Mouse (Mus musculus): ENCODE results near the gene Morc3.

The Morc3 gene

GRCm38 (mm10) chr16:93831627-93832395 lies at the start of gene Morc3:
Gene Morc3, plus strand, starts transcription at chr16:93832121.
- DNase-seq (ENCODE audit: low read depth, low spot score) = peak; percentile 99

- DNase-seq (ENCODE audit: low read depth, low spot score) = no peak
These were observed 47.7 kb upstream of the Morc3 start for GRCm38 (mm10) chr16:93784175-93784574.

- DNase-seq (ENCODE audit: low read depth, low spot score) = peak; percentile 38
These were observed 46.1 kb upstream of the Morc3 start for GRCm38 (mm10) chr16:93785805-93786204.

- DNase-seq (ENCODE audit: low read depth, low spot score) = no peak
These were observed 43.5 kb upstream of the Morc3 start for GRCm38 (mm10) chr16:93788388-93788787.

GRCm38 (mm10) chr16:93788881-93789280 lies 43.0 kb upstream of the Morc3 start:
- no peak for DNase-seq (ENCODE audit: low read depth, low spot score)

GRCm38 (mm10) chr16:93789971-93790755 lies 41.8 kb upstream of the Morc3 start:
- DNase-seq (ENCODE audit: low read depth, low spot score) = no peak

- DNase-seq (ENCODE audit: low read depth, low spot score) = no peak
These were observed 38.8 kb upstream of the Morc3 start for GRCm38 (mm10) chr16:93792981-93793630.

- no peak for DNase-seq (ENCODE audit: low read depth, low spot score)
These were observed 37.1 kb upstream of the Morc3 start for GRCm38 (mm10) chr16:93794845-93795244.

GRCm38 (mm10) chr16:93795391-93795790 lies 36.5 kb upstream of the Morc3 start:
- DNase-seq (ENCODE audit: low read depth, low spot score) = no peak

- DNase-seq (ENCODE audit: low read depth, low spot score) = no peak
These were observed 34.7 kb upstream of the Morc3 start for GRCm38 (mm10) chr16:93797021-93797840.

- no peak for DNase-seq (ENCODE audit: low read depth, low spot score)
These were observed 34.0 kb upstream of the Morc3 start for GRCm38 (mm10) chr16:93797841-93798492.

GRCm38 (mm10) chr16:93798623-93799022 lies 33.3 kb upstream of the Morc3 start:
- no peak for DNase-seq (ENCODE audit: low read depth, low spot score)

- no peak for DNase-seq (ENCODE audit: low read depth, low spot score)
These were observed 32.9 kb upstream of the Morc3 start for GRCm38 (mm10) chr16:93799071-93799470.

GRCm38 (mm10) chr16:93799936-93800335 lies 32.0 kb upstream of the Morc3 start:
- no peak for DNase-seq (ENCODE audit: low read depth, low spot score)

GRCm38 (mm10) chr16:93807167-93807566 lies 24.8 kb upstream of the Morc3 start:
- DNase-seq (ENCODE audit: low read depth, low spot score) = no peak

GRCm38 (mm10) chr16:93807961-93808554 lies 23.9 kb upstream of the Morc3 start:
- DNase-seq (ENCODE audit: low read depth, low spot score) = no peak

- DNase-seq (ENCODE audit: low read depth, low spot score) = no peak
These were observed 15.8 kb upstream of the Morc3 start for GRCm38 (mm10) chr16:93815856-93816736.

GRCm38 (mm10) chr16:93816861-93817260 lies 15.1 kb upstream of the Morc3 start:
- no peak for DNase-seq (ENCODE audit: low read depth, low spot score)

- no peak for DNase-seq (ENCODE audit: low read depth, low spot score)
These were observed 14.6 kb upstream of the Morc3 start for GRCm38 (mm10) chr16:93817371-93817770.

All from retina, adult 2 months (tissue).